Mouse (Mus musculus) urinary bladder, adult 18-20 months (tissue): ENCODE measurements at regions not wholly inside any gene's neighbourhood (a gene's known extent, or its start where the extent isn't known, plus 50 kb on each side); places are given as distances from the start of the nearest gene placed in this dataset.
A peak's percentile ranks its signal among the peaks of the same experiment; 100 is the strongest.

Experiments used
- DNase-seq, 2 experiments: peaks; one replicate each; pipeline ENCODE4 v3.0.0; 2022; ENCODE audit warnings: low spot score in 2 of 2, mixed read lengths in 2 of 2

GRCm38 (mm10) chr16:87295727-87296126 is 58.3 kb upstream of the N6amt1 start:
- no peak for DNase-seq

DNA sequence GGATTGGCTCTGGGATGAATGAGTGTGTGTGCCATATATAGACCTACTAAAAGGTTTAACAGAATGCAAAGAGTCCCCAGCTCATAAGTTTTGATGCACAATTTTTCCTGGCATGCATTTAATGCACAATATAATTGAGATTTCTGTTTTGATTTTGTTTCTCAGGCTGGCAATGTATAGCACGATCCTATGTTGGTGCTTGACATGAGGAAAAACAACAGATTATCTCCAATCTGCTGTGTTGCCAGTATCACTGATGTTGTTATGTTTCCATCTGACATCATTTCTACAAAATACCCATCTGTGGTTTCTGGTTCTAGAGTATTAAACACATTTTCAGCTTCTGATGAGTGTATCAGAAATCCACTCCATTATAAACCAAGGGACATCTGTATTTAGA is 61.2 kb upstream of the N6amt1 start:
- DNase-seq: no peak

- DNase-seq: no peak
Observed at GRCm38 (mm10) chr16:87291716-87292115, 62.3 kb upstream of the N6amt1 start.

GRCm38 (mm10) chr16:87285639-87286038 is 68.3 kb upstream of the N6amt1 start:
- DNase-seq: no peak

DNA sequence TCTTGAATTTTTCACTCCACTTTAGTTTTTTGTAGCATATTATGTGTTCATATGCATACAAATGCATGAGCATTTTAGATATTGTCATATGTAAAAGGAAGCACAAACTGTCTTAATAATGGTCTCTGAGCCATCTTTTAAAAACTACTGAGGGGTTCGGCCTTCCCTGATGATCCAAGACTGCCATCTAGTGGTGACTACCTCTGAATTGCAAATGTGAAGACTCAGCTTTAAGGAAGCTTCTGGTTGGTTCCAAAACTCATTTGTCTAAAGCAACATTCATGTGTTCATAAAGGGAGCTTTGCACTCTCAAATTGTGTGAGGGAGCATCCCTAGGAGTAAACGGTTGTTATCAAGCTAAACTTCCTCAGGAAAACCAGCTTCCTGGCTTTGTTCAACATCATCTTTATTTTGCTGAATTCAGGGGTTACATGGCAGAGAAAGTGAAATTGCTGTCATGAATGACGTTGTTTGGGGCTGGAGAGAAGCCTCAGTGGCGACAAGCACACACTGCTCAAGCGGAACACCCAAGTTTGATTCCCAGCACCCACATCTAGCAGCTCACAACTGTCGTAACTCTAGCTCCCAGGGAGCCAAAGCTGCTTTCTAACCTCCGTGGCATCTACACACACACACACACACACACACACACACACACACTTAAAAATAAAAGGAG is 69.0 kb upstream of the N6amt1 start:
- DNase-seq: no peak

GRCm38 (mm10) chr16:87278518-87278917 is 75.5 kb upstream of the N6amt1 start:
- DNase-seq: no peak

- no peak for DNase-seq
Observed at GRCm38 (mm10) chr16:87272363-87272762, 81.6 kb upstream of the N6amt1 start.

DNA sequence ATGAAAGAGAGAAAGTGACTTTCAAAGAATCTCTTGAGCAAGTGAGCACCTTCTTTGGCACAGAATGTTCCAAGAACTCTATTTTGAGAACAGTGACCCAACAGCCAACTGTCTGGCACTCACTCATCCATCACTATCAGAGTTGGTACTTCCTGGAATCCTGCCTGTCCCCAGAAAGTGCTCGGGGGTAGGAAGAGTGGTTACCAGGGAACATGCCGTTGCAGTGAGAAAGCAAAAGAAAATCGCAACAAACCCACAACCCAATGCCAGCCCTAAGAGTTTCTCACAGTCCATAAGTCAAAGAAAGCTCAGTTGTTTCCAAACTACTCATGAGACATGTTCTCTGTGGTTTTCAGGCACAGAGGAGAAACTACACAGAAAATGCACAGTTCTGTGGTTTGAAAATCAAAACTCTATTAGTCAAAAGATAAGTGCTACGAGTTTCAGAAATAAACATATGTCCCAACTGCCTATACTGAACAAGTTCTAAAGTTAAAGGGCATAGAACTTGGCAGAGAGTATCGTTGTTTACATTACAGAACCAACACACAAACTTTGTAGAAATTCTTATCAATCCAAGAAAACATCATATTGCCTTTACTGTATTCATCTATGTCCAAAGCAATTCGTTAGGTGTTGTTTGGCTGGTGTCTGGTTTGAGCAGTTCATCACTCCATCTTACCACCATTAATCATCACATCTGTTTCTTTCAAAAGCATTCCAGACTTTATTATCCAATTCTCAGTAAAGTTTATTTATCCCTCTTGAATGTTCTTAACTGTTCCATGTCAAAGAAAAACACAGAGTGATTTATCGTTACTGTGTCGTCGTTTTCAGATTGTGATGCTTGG is 85.8 kb upstream of the N6amt1 start:
- no peak for DNase-seq

- DNase-seq: no peak
Observed at GRCm38 (mm10) chr16:87267517-87267916, 86.5 kb upstream of the N6amt1 start.

DNA sequence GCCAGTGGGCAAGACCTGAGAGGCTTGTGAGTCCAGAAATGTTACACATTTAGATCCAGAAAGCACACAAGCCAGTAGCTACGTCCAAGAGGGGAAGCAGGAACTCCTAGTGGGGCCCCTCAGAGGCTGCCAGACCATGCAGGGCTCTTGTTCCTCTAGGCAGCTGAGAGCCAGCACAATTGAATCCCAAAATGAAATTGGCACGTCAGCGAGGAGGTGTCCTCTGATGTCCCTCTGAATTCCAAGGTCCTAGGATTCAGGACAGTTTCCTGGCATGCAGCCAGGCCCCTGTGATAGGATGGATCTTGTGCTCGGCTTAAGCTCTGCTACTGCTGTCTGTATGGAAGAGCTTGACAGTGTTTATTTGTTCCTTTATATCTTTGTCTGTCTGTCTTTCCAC is 90.4 kb upstream of the N6amt1 start:
- DNase-seq: no peak

GRCm38 (mm10) chr16:87263041-87263440 is 90.9 kb upstream of the N6amt1 start:
- DNase-seq: no peak

GRCm38 (mm10) chr16:87262497-87262896 is 91.5 kb upstream of the N6amt1 start:
- no peak for DNase-seq

DNA sequence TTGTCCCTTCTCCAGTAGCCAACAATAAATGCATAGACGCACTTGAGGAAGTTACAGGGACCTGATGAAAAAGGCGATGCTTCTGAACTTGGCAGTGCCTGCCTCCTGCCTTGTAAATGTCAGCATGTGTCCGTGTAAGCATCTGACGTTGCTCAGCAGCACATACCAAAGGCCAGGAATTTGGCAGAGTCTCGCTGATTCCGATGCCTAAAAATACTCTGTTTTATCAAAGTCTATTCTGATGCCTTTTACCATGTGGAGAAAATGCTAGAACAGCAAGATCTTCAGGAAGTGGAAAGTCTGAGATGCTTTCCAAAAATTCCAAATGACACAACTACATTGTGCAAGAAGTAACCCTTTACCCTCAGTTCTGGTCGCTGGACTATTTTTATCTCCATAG is 92.5 kb upstream of the N6amt1 start:
- peak in 1 of 2 experiments; percentile 62 for DNase-seq

GRCm38 (mm10) chr16:87254736-87255135 is 99.2 kb upstream of the N6amt1 start:
- no peak for DNase-seq

GRCm38 (mm10) chr16:87250531-87250930 is 103.5 kb upstream of the N6amt1 start:
- DNase-seq: no peak

DNA sequence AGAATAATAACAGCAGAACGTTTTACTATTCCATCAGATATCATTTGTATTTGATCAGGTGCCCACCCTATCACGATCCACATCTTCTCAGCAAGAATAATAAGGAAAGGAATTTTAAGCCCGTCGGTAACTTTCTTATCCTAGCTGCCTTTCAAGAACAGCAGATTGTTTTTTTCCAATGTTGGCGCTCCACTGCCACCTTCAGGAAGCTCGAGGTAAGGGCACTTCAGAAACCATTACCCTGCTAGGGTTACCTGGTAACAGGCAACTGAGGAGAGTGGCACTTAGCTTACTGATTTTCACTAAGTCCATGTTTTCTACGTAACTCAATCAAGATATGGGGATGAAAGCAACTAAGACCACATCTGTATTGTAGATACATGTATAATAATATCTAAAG is 104.1 kb upstream of the N6amt1 start:
- no peak for DNase-seq

- DNase-seq: peak; percentile 8 to 18
Observed at GRCm38 (mm10) chr16:87248501-87249030, 105.4 kb upstream of the N6amt1 start.

DNA sequence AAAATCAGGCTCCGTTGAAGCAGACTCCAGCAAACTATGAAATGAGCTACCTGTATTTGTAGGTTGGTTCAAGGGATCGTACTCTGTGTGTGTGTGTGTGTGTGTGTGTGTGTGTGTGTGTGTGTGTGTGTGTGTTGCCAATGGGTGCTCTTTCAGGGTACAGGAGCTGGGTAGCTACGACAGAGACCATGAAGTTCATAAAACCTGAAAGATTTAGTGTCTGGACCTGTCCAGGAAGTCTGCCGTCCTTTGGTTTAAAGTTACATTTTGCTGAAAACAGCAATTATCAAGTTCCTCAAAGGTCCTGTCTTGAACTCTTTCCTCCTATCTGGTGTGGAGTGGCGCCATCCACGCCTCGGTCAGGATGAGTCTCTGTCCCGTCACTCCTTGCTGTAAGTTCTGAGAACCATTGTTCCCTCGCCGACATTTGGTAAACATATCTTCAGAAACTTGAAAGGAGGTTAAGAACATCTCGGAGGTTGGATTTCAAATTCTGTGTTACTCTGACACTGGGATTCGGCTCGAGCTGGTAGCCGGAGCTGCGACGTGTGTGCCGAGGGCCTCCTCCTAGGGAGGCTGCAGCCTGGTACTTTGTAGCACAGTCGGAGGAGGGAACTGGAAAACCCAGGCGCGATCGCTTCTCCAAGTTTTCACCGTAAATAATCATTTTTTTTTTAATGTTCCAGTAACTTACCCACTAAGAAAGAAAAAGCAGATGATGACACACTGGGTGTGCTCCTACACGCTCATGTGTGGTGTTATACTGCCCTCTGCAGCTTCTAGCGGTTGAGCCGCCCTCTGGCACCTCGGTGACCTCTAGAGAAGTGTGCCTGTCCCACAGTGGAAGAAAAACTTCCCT is 107.8 kb upstream of the N6amt1 start:
- DNase-seq: peak; percentile 59 to 63

GRCm38 (mm10) chr16:87245441-87245840 is 108.5 kb upstream of the N6amt1 start:
- no peak for DNase-seq

- no peak for DNase-seq
Observed at GRCm38 (mm10) chr16:87242027-87242426, 112.0 kb upstream of the N6amt1 start.

DNA sequence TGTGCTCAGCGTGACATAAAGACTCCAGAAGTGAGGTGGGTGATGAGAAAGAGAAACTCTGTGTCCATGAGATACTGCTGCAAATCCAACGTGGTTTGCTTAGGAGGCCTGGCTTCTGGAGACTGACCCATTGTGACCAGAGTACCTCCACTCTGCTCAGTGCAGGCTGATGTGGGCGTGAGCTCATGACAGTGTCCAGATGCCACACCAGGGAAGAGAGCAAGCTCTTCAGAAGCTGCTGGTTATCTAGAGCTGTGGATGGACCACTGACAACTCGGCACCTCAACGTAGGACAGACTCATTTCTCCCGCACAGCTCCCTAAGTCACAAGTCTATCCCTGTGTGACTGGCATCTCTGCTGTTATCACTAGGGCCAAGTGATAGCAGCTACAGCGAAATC is 114.9 kb upstream of the N6amt1 start:
- no peak for DNase-seq

DNA sequence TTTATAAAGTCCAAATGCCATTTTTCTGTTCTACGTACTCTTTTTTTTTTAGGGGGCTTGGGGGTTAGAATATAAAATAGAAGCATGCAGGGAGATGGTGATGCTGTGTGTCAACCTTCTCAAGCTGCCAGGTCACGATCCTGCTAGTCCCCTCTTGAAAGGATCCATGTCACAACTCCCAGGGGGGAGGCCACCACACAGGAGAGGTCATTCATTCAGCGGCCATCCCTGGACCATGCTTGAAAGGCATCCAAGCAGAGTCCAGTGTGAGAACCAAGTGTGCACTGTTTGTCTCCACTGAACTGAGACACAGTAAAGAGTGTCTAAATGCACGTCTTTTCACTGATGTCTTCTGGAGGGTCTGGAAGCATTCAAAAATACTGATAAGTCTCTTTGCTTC is 119.8 kb upstream of the N6amt1 start:
- DNase-seq: no peak
